Mouse (Mus musculus): ENCODE data around the gene Zfp101. TPM values are rescaled to one million over a fixed set of nuclear protein-coding genes. Genes with fewer than 3 reads are reported as not detected.
A peak's percentile ranks its signal among the peaks of the same experiment; 100 is the strongest.

Zfp101 gene
- 1 to 10 TPM; 2.5 to 5.4 TPM for total RNA-seq (2021)
- long read RNA-seq, experiment 1, partial matches to known transcripts = 0 of 3 reads
- long read RNA-seq, experiment 1, other reads (novel, unspliced or antisense) = 0 of 3 reads
- long read RNA-seq, experiment 2, partial matches to known transcripts = 0 of 5 reads
- long read RNA-seq, experiment 2, other reads (novel, unspliced or antisense) = 2 of 5 reads

- DNase-seq = peak; percentile 95 to 96
Observed at GRCm38 (mm10) chr17:33394182-33395034, at the start of gene Zfp101. Gene Zfp101, minus strand, starts transcription at chr17:33394641.

- DNase-seq = no peak
Observed at GRCm38 (mm10) chr17:33441159-33441558, 46.7 kb upstream of the Zfp101 start.

GRCm38 (mm10) chr17:33439922-33440321 lies 45.5 kb upstream of the Zfp101 start:
- DNase-seq = peak; percentile 40 to 41

- peak; percentile 73 to 88 for DNase-seq
Observed at GRCm38 (mm10) chr17:33439148-33439547, 44.7 kb upstream of the Zfp101 start.

GRCm38 (mm10) chr17:33432019-33432946 lies 37.8 kb upstream of the Zfp101 start, which contains the start of gene Actl9:
Gene Actl9, plus strand, starts transcription at chr17:33432896.
- DNase-seq = no peak

- no peak for DNase-seq
Observed at GRCm38 (mm10) chr17:33392271-33392670, 2.2 kb downstream of the Zfp101 start.

GRCm38 (mm10) chr17:33385705-33386104 lies 8.7 kb downstream of the Zfp101 start:
- no peak for DNase-seq

- DNase-seq = no peak
Observed at GRCm38 (mm10) chr17:33372795-33373194, 21.6 kb downstream of the Zfp101 start.

- DNase-seq = peak; percentile 91
Observed at GRCm38 (mm10) chr17:33358411-33359384, 35.7 kb downstream of the Zfp101 start, which contains the start of gene Zfp81. Gene Zfp81, minus strand, starts transcription at chr17:33358878.

GRCm38 (mm10) chr17:33352981-33353380 lies 41.5 kb downstream of the Zfp101 start:
- no peak for DNase-seq

Other genes with a start within 250 kb of the Zfp101 start
- gene Olfr55, start 226.2 kb downstream of the Zfp101 start, total RNA-seq (2021) = not detected
- not detected for gene Olfr239, start 203.3 kb downstream of the Zfp101 start, total RNA-seq (2021)
- gene Olfr1564, start 173.0 kb downstream of the Zfp101 start, total RNA-seq (2021) = under 1 TPM; 0.15 TPM
- gene Zfp955a, start 139.5 kb downstream of the Zfp101 start, total RNA-seq (2021) = 1 to 10 TPM; 7.7 to 9.9 TPM
- gene Olfr63, start 130.0 kb downstream of the Zfp101 start, total RNA-seq (2021) = not detected
- 1 to 10 TPM; 9.1 to 9.4 TPM for gene Zfp955b, start 105.1 kb downstream of the Zfp101 start, total RNA-seq (2021)
- gene Zfp81, start 35.8 kb downstream of the Zfp101 start, total RNA-seq (2021) = 1 to 10 TPM; 4.9 to 5.0 TPM
- gene Actl9, start 38.3 kb upstream of the Zfp101 start, total RNA-seq (2021) = not detected
- gene Adamts10, start 129.6 kb upstream of the Zfp101 start, total RNA-seq (2021) = 1 to 10 TPM; 7.8 to 9.4 TPM
- gene Myo1f, start 161.1 kb upstream of the Zfp101 start, total RNA-seq (2021) = 1 to 10 TPM; 1.9 to 3.0 TPM
- 1 to 10 TPM; 7.9 to 9.9 TPM for gene Zfp414, start 234.4 kb upstream of the Zfp101 start, total RNA-seq (2021)
- gene Pram1, start 243.4 kb upstream of the Zfp101 start, total RNA-seq (2021) = under 1 TPM; 0.10 to 0.31 TPM

All from heart, adult 18-20 months (tissue).